Mouse (Mus musculus): ENCODE results near the gene Gnl3l. TPM values are rescaled to one million over a fixed set of nuclear protein-coding genes. Genes with fewer than 3 reads are reported as not detected.

Gene Gnl3l
- polyA plus RNA-seq (2014; fragmentation: Illumina TruSeq; extraction: RNeasy Lipid Tissue Mini Kit (QIAGEN cat#74804); ENCODE audit: low read depth, low replicate concordance): 34.4 TPM

DNA sequence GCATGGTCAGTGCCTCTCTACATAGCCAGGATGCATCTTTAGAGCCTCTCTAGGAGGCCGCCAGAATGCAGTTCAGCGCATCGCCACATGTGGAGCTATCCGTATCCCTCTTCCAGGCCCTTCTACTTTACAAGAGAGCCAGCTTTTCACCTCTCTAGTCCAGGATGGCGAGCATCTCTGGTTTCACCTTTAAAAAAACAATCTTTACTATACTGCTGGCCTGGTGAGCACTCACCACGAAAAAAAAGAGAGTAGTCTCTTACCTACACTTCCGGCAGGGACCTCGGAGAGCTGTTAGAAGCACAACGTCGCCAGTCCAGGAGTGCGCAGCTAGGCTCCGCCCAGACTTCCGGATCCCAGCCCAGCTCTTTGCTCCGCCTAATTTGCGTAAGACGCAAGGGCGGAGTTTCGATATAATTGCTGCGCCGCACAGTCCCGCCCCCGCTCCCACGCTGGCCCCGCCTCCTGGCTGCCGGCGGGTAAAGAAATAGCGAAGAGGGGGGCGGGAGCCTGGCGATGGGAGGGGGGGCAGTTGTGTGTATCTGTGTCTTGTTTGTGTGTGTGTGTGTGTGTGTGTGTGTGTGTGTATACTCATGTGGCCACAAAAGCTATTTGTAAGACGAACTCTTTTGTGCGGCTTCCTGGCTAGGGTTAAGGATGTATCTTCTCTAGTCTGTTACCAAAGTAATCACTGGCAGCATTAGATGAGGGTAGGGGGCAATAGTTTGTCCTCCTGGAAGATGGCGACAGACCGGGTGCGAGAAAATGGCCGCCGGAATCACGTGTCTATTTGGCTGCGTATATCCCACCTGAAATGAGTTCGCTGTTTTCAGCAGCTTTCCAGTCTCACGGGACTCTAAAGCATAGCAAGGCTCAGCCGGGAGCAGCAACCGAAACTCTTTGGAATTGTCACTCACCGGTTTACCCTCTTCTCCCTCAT lies at the start of gene Gnl3l:
Gnl3l (minus strand) TSS at position 385 of the 940 bp plus-strand sequence.

DNA sequence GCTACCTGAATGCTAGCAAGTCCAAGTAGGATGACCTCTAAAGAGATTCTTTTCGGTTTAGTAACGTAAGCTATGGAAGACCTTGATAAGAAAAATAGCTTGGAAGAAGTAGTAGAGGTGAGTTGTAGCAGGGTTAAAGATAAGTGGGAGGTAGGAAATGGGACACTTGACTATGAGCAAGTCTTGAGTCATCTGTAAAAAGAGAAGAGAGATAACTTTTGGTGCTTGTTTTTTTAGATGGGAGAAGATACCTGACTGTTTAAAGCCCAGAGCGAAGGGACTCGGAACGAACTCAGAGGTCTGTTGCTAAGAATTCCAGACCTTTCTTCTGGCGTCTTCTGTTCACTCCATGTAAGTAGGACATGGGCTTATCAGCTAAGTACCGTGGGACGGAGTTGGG lies 28.7 kb upstream of the Gnl3l start, which contains the start of gene Fgd1:
Fgd1 (plus strand) TSS at position 301 of the 400 bp plus-strand sequence.

Other genes starting within 250 kb of the Gnl3l start
- 10.7 TPM for gene Maged2, start 203.0 kb downstream of the Gnl3l start, polyA plus RNA-seq (2014; fragmentation: Illumina TruSeq; extraction: RNeasy Lipid Tissue Mini Kit (QIAGEN cat#74804); ENCODE audit: low read depth, low replicate concordance)
- 0.69 TPM for gene Fgd1, start 28.8 kb upstream of the Gnl3l start, polyA plus RNA-seq (2014; fragmentation: Illumina TruSeq; extraction: RNeasy Lipid Tissue Mini Kit (QIAGEN cat#74804); ENCODE audit: low read depth, low replicate concordance)
- gene Tsr2, start 79.2 kb upstream of the Gnl3l start, polyA plus RNA-seq (2014; fragmentation: Illumina TruSeq; extraction: RNeasy Lipid Tissue Mini Kit (QIAGEN cat#74804); ENCODE audit: low read depth, low replicate concordance): 36.8 TPM
- 1.9 TPM for gene Wnk3, start 180.8 kb upstream of the Gnl3l start, polyA plus RNA-seq (2014; fragmentation: Illumina TruSeq; extraction: RNeasy Lipid Tissue Mini Kit (QIAGEN cat#74804); ENCODE audit: low read depth, low replicate concordance)

Data from kidney, adult 10 weeks (tissue).